Mouse (Mus musculus) gastrocnemius, adult 2 months (tissue): ENCODE results near the gene Cxcr1. TPM values are rescaled to one million over a fixed set of nuclear protein-coding genes. Genes with fewer than 3 reads are reported as not detected.

Source experiments
- DNase-seq: peaks from one replicate; pipeline ENCODE4 v3.0.0; 2022
- H3K27ac ChIP-seq: fragments of 200-600 bp; 2 replicates; pipeline ENCODE4 v1.8.1; 2022; ENCODE audit warnings: mild to moderate bottlenecking
- H3K4me3 ChIP-seq: fragments of 200-600 bp; 2 replicates; pipeline ENCODE4 v1.8.1; 2022; ENCODE audit warnings: mild to moderate bottlenecking, moderate library complexity
- CTCF ChIP-seq: fragments of 200-600 bp; IDR thresholded peaks from 2 replicates; pipeline ENCODE4 v1.8.1; 2022; ENCODE audit warnings: antibody characterized with exemption, mild to moderate bottlenecking, moderate library complexity
- intact Hi-C: fragments of 180-260 bp; cut with DNase I; formaldehyde crosslinking; loops from one replicate; pipeline ENCODE4 v1.15.1; 2025
- microRNA-seq: library from miRNA; unstranded; fragments of <30 nt; microRNA quantifications from one replicate; pipeline ENCODE4 v1.2.0, GENCODE M21; 2021
- total RNA-seq, 2 experiments: library from RNA; stranded (reverse); gene quantifications; 2 replicates each; pipeline ENCODE4 v1.2.3; 2021

The Cxcr1 gene
- total RNA-seq, 2 experiments from 2014 or later, result not detected

- no peak overlapping the region for H3K4me3 ChIP-seq
Observed at GRCm38 (mm10) chr1:74151091-74151490, 43.3 kb downstream of the Cxcr1 start.

GRCm38 (mm10) chr1:74150101-74150500 is 44.3 kb downstream of the Cxcr1 start:
- H3K4me3 ChIP-seq, result no peak overlapping the region
- intact Hi-C loops, result no loop called here
- H3K27ac ChIP-seq, result no peak overlapping the region
- no peak for DNase-seq
- TF ChIP-seq CTCF, result no peak

More at GRCm38 (mm10) chr1:74151091-74151490, 43.3 kb downstream of the Cxcr1 start:
- TF ChIP-seq CTCF, result no peak
- intact Hi-C loops, result no loop called here
- no peak overlapping the region for H3K27ac ChIP-seq
- DNase-seq, result no peak

GRCm38 (mm10) chr1:74149106-74149885 is 45.1 kb downstream of the Cxcr1 start:
- TF ChIP-seq CTCF, result no peak
- intact Hi-C loops, result no loop called here
- DNase-seq, result no peak
- H3K4me3 ChIP-seq, result no peak overlapping the region
- no peak overlapping the region for H3K27ac ChIP-seq

Small RNA genes within 50 kb of the gene (microRNA-seq; reads per million reads assigned to microRNA genes)
- not detected for gene Mir1928

Other genes with a start within 250 kb of the Cxcr1 start
- 100 to 1,000 TPM; 294 to 305 TPM for gene Tns1, start 70.2 kb downstream of the Cxcr1 start, total RNA-seq
- gene Rufy4, start 69.1 kb downstream of the Cxcr1 start, total RNA-seq, result under 1 TPM in 1 of 2 experiments, not detected in 1; 0.08 TPM
- under 1 TPM in 1 of 2 experiments, not detected in 1; 0.10 TPM for gene Cxcr2, start 40.6 kb downstream of the Cxcr1 start, total RNA-seq
- gene Arpc2, start 41.5 kb upstream of the Cxcr1 start, total RNA-seq, result 10 to 100 TPM; 58.8 to 78.5 TPM
- gene Gpbar1, start 83.9 kb upstream of the Cxcr1 start, total RNA-seq, result not detected
- gene Aamp, start 90.1 kb upstream of the Cxcr1 start, total RNA-seq, result 10 to 100 TPM; 69.4 to 76.1 TPM
- gene Pnkd, start 90.3 kb upstream of the Cxcr1 start, total RNA-seq, result 10 to 100 TPM; 45.4 to 70.5 TPM
- 10 to 100 TPM; 35.2 to 35.4 TPM for gene Tmbim1, start 111.0 kb upstream of the Cxcr1 start, total RNA-seq
- gene Catip, start 167.5 kb upstream of the Cxcr1 start, total RNA-seq, result under 1 TPM in 1 of 2 experiments, not detected in 1; 0.13 TPM
- 1 to 10 TPM; 3.8 to 5.6 TPM for gene Slc11a1, start 180.6 kb upstream of the Cxcr1 start, total RNA-seq
- gene Ctdsp1, start 196.9 kb upstream of the Cxcr1 start, total RNA-seq, result 100 to 1,000 TPM in 1 of 2 experiments, 10 to 100 TPM in 1; 92.2 to 111 TPM
- gene Vil1, start 214.7 kb upstream of the Cxcr1 start, total RNA-seq, result not detected